Mouse (Mus musculus): ENCODE results near the gene Hdac10. TPM values are rescaled to one million over a fixed set of nuclear protein-coding genes. Genes with fewer than 3 reads are reported as not detected.

Gene Hdac10
- 53.8 and 58.4 TPM in 2 replicates for total RNA-seq (2017)

- ATAC-seq (ENCODE audit: extremely low read depth, insufficient number of reproducible peaks, low FRiP score, poor library complexity, severe bottlenecking): peak; percentile 70
Observed at GRCm38 (mm10) chr15:89128382-89129350, at the start of gene Hdac10. TSS of gene Hdac10 (minus strand) at chr15:89128700.

DNA sequence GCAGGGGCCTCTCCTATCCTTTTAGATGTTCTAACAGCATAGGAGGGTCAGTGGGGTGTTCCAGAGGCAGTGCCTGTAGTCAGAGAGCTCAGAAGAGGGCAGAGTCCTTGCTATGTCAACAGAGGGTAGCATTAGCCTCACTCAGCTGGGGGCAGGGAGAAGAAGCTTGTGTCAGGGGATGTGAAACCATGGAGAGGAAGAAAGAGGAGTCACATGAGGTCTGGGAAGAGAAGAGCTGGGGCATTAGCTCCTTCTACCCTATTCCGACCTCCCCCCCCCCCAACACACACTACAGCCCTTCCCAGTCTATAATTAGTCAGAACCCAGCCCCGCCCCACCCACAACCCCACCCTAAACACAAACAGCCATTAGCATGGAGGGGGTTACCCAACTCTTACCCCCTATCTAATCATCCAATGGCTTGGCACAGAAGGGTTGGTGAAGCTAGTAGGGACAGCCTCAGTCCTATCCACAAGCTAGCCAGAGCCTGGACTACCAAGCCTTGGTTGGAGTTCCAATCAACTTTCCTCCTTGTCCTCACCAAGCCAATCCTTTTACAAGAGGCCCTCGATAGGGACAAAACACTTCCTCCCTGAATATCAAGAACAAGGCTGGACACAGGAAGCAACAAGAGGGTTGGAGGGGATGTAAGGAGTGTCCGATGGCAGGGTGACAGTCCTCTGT, 49.2 kb upstream of the Hdac10 start:
- no peak for ATAC-seq (ENCODE audit: extremely low read depth, insufficient number of reproducible peaks, low FRiP score, poor library complexity, severe bottlenecking)

- ATAC-seq (ENCODE audit: extremely low read depth, insufficient number of reproducible peaks, low FRiP score, poor library complexity, severe bottlenecking): no peak
Observed at GRCm38 (mm10) chr15:89177121-89177520, 48.6 kb upstream of the Hdac10 start.

GRCm38 (mm10) chr15:89175411-89176155, 47.1 kb upstream of the Hdac10 start:
- ATAC-seq (ENCODE audit: extremely low read depth, insufficient number of reproducible peaks, low FRiP score, poor library complexity, severe bottlenecking): no peak

GRCm38 (mm10) chr15:89174889-89175339, 46.4 kb upstream of the Hdac10 start:
- no peak for ATAC-seq (ENCODE audit: extremely low read depth, insufficient number of reproducible peaks, low FRiP score, poor library complexity, severe bottlenecking)

- ATAC-seq (ENCODE audit: extremely low read depth, insufficient number of reproducible peaks, low FRiP score, poor library complexity, severe bottlenecking): 0 out of 2 replicates have a peak, but pooled peaks have one; percentile 11
Observed at GRCm38 (mm10) chr15:89173906-89174214, 45.4 kb upstream of the Hdac10 start.

DNA sequence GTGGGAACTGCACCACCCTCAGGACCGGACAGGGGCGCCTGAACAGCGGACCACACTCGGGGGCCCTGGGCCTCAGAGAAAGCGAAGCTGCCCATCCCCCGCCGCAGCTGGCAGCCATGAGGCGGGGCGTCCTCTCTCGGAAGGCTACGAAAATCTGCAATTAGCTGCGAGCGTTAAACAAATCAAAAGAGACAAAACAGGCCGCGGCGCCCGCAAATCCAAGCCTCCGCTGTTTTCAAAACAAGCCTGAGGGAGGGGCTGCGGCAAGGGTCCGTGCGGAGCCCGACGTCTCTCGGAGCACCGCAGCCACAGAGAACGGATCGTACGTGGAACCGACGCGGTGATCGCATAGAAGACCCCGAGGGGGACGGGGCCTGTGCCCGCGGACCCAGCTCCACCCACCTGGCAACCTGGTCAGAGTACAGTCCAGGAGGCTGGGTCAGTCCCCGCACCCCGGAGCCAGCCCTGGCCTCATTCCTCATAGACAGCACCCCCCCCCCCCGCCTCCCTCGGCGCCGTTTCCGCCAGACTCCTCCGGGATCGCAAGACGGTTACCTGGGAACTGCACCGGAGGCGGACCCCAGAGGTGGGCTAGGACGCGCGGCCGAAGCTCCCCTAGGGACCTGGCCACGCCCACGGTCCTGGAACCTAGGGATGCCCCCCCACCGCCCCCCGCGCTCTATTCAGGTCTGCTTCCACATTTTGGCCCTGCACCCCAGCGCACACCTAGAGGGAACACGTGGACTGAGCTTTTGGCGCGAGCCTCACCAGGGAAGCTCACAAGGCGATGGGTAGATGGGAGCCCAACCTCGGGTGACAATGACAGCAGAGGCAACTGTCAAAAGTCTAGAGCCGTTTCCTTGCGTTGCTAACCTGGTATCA, 44.8 kb upstream of the Hdac10 start:
- 0 out of 2 replicates have a peak, but pooled peaks have one; percentile 14 for ATAC-seq (ENCODE audit: extremely low read depth, insufficient number of reproducible peaks, low FRiP score, poor library complexity, severe bottlenecking)

DNA sequence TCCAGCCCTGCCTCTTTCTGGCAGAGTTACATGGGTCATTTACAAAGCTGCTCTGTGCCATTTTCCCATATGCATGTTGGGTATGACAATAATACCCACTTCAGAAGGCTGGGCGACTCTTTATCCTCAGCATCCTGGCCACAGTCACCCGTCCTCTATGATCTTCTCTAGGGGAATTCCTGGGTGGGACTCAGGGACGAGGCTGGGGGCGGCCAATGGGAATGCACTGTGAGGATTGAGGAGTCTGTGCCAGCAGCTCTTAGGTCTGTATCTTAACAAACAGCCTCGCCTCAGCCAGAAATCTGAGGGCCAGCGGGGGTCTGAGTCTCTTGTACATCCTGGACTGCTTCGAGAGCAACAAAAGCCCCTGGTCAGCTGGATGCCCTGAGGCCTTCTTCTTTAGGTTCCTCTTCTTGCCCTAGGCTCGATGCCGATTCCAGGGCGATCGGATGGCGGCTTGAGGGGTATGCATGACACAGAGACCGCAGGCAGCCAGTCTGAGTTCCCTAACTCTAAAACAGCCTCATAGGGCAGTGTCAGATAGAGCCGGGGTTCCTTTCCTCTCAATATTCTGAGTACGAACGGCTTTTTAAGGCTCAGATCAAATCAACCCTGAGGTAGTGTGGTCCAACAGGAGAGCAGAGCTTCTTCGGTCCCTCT, 43.9 kb upstream of the Hdac10 start:
- ATAC-seq (ENCODE audit: extremely low read depth, insufficient number of reproducible peaks, low FRiP score, poor library complexity, severe bottlenecking): no peak

DNA sequence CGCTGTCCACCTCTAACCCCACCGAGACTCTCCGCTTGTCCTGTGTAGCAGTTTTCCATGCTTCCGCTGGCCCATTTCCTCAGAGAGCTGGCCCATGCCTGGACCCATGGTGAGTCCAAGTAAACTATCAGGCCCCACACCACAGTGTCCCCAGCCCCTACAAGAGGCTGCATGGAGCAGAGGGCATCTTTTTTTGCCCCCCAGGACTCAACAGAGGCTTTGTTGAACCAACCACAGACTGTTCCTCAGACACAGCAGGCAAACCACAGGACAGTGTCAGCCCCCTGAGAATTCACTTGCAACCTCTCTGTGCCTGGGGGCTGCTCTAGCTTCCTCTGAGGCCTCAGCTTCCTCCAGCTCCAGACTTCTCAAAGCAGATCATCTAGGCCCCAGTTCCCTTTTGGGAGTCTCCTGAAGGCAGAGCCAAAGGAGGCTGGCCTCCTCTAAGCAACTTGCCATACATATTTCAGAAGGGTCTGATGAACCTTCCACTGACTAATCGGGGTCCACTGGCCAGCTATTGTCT, 43.1 kb upstream of the Hdac10 start:
- no peak for ATAC-seq (ENCODE audit: extremely low read depth, insufficient number of reproducible peaks, low FRiP score, poor library complexity, severe bottlenecking)

- ATAC-seq (ENCODE audit: extremely low read depth, insufficient number of reproducible peaks, low FRiP score, poor library complexity, severe bottlenecking): no peak
Observed at GRCm38 (mm10) chr15:89170102-89170501, 41.6 kb upstream of the Hdac10 start.

DNA sequence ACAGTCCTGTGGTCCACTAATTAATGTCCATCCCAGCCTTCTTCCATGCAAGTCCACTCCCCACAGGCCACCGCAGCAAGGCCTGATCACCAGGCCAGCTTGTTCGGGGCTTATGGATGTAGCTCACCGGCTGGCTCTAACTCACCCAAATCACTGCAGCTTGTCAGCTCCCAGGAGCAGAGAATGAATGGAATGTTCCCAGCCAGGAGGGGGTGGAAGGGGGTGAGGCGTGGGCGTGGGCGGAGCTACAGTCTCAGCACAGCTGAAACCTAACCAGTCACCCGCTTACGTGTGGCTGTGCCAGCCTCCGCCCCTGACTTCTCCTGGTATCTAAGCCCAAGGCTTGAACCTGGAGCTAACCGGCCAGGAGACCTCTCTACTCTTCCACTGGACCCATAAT, 40.9 kb upstream of the Hdac10 start:
- ATAC-seq (ENCODE audit: extremely low read depth, insufficient number of reproducible peaks, low FRiP score, poor library complexity, severe bottlenecking): no peak

- ATAC-seq (ENCODE audit: extremely low read depth, insufficient number of reproducible peaks, low FRiP score, poor library complexity, severe bottlenecking): no peak
Observed at GRCm38 (mm10) chr15:89168922-89169321, 40.4 kb upstream of the Hdac10 start.

- ATAC-seq (ENCODE audit: extremely low read depth, insufficient number of reproducible peaks, low FRiP score, poor library complexity, severe bottlenecking): no peak
Observed at GRCm38 (mm10) chr15:89165478-89165877, 37.0 kb upstream of the Hdac10 start.

GRCm38 (mm10) chr15:89161397-89161796, 32.9 kb upstream of the Hdac10 start:
- no peak for ATAC-seq (ENCODE audit: extremely low read depth, insufficient number of reproducible peaks, low FRiP score, poor library complexity, severe bottlenecking)

DNA sequence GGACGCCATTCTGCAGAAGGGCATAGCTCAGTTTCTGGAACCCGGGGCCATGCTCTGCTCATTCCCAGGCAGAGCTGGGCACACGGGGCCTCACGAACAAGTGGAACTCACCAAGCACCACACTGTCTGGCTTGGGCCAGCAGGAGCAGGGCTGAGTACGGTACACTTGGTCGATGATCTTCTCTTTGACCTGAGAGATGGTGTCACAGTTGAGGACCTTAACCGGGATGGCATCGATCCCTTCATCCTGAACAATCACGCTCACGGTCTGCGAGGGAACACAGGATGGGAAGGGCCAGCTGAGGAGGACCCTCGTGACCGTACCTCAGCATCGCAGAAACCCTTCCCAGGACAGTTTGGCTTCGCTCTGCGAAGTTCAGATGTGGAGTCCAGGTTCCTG, 30.0 kb upstream of the Hdac10 start:
- ATAC-seq (ENCODE audit: extremely low read depth, insufficient number of reproducible peaks, low FRiP score, poor library complexity, severe bottlenecking): no peak

DNA sequence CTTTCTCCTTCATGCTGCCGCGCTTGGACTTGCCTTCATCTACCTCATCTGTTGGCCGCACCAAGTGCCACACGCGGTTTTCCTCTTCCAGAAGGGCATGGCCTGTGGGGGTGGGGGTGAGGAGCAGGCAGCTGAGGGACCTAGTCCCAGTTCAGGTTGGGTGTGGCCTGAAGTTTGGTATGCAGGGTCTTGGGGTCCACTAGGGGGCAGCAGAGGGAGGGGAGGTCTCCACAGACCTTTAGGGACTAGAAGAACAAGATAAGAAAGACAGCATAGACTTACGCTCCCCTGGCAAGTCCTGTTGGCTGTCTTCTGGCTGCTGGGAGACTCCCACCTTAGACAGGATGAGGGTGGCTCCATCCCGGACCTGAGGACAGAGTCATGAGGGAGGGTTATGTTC, 29.5 kb upstream of the Hdac10 start:
- peak; percentile 69 for ATAC-seq (ENCODE audit: extremely low read depth, insufficient number of reproducible peaks, low FRiP score, poor library complexity, severe bottlenecking)

GRCm38 (mm10) chr15:89152312-89152711, 23.8 kb upstream of the Hdac10 start:
- ATAC-seq (ENCODE audit: extremely low read depth, insufficient number of reproducible peaks, low FRiP score, poor library complexity, severe bottlenecking): no peak

DNA sequence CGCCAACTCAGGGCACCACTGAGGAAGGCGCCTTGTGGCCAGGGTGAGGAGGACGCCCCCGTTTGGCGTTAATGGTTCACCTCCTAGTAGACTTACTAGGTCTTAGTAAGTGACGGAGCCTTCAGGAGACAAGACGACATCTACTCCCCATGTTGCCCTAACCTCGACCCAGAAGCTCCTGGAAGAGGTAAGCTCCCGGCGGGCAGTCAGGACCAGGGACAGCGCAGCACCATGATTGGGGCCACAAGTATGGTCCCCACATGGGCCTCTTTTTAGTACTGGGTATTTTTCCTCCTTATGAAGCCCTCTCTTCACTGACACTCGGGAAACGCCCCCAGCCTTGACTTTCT, 21.5 kb upstream of the Hdac10 start:
- ATAC-seq (ENCODE audit: extremely low read depth, insufficient number of reproducible peaks, low FRiP score, poor library complexity, severe bottlenecking): peak; percentile 13; the same call in 1 of the 2 replicates

All from neutrophil, adult 5-6 weeks (primary cell).